Mouse (Mus musculus): Measurements from ENCODE around the gene Ddx17.

Gene Ddx17

DNA sequence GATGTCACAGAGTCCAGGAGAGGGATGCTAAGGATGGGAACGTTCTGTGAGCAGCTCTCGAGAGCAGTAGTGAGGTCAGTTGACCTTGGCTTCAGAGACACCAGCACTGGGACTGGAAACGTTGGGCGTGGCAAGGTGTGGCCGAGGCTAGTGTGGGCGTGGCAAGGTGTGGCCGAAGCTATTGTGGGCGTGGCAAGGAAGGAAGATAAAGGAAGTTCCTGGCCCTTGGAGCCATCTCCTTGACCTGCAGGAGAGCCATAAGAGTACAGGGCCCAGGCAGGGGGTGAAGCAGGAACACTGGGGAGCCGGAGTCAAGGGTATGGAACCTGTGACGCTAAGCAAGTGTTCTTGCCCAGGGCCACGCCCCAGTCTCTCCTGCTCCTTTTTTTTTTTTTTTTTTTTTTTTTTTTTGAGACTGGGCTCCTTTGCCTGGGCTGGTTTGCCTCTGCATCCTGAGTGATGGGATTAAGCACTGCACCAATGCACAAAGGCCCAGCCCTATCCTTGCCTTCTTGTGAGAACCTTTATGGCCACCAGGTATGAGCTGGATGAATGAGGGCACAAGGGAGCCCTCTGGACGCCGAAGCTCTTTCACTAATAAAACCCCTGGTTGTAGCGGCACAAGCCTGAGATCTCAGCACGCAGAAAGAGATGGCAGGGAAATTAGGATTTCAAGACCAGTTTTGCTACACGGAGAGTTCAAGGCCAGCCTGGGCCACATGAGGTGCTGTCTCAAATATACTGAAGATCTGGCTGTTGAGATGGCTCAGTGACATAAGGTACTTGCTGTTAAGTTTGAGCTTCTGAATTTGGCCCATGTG, 26.9 kb downstream of the Ddx17 start:
- DNase-seq (ENCODE audit: low read depth, low spot score) = no peak

GRCm38 (mm10) chr15:79518571-79518970, 28.0 kb downstream of the Ddx17 start:
- DNase-seq (ENCODE audit: low read depth, low spot score) = no peak

DNA sequence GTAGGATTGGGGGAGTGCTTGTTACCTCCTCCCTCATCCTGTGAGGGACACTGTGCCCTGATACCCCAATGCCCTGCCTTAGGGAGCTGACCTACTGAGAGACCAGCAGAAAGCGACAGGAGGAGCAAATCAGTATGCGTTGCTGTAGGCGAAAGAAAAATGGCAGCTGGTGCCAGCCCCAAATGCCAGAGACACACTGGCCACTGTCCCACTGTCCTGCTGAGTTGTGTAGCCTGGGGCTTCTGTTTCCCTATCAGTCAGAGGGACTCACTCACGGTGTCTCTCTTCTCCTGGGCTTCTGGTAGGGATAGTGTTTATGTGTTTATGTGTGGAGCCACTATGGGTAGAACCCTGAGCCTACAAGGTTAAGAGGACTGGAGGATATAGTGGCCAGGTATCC, 28.8 kb downstream of the Ddx17 start:
- no peak for DNase-seq (ENCODE audit: low read depth, low spot score)

DNA sequence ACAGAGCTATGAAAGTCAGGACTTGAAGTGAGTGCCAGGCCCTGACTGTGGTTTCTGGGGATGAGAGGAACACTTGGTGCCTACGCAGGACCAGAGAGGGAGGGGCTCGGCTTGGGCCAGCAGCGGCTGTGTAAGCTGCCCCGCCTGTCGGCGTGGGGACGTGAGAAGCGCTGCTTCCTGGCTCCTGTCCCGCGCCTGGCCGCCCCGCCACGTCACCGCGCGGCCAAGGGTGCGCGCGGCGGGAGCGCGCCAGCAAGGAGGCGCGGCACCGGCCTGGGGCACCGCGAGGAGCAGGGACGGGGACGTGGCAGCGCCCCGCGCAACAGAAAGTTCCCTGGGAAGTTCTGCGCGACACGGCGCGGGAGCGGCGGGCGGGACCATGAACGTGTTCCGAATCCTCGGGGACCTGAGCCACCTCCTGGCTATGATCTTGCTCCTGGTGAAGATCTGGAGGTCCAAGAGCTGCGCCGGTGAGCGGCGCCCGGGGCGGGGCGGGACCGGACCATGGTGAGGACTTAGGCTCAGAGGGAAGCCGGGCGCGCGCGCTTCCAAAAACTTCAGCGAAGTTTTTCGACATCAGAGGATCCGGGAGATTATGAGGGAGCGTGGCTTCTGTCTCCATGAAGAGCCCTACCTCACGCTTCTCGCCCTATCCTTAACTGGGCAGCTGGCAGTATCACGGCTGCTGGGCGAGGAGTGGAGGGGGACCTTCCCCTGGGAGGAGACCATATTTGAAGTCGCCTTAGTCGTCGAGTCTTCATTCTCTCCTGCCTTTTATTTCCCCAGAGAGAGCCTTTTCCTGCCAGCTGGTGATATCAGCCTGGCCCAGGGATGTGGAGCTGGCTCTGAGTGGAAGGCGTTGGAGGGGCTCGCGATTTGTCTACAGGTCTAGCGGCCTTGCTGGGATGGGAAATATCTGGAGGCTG, 30.1 kb downstream of the Ddx17 start, which contains the start of gene Kdelr3:
Gene Kdelr3, plus strand, starts transcription at position 241 of the 926 bp plus-strand sequence.
- DNase-seq (ENCODE audit: low read depth, low spot score) = peak; percentile 87

DNA sequence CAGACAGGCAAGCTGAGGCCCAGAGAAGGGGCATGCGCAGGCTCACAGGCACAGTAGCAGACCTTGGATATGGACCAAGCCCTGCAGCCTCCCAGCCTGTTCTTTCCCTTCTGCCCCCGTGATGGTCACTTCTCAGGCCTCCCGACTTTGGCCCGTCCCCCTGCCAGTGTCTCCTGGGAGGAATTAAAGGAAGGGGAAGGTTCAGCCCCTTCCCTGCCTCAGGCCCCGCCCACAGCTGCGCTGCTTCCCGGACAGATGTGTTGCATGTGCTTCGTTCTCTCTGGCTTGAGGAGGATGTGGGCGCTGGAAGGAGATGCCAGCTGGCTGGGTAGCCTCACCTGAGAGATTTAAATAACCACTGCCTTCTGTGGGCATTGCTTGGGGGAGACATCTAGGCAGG, 32.6 kb downstream of the Ddx17 start:
- no peak for DNase-seq (ENCODE audit: low read depth, low spot score)

- no peak for DNase-seq (ENCODE audit: low read depth, low spot score)
Observed at GRCm38 (mm10) chr15:79511553-79512320, 34.8 kb downstream of the Ddx17 start.

DNA sequence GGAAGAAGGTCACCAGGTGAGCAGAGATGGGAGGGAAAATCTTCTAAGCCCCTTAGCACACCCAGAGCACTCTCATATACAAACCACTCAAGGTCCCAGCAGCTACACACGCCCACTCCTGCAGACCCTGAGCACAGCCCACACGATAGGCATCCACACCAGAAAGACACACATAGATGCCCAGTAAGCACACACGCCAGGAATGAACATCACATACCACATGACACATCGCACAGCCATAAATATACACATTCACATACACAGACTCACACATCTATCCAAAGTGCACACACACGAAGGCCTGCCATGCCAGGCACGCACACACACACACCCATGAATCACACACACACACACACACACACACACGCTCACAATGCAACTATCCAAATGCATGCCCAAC, 36.1 kb downstream of the Ddx17 start:
- no peak for DNase-seq (ENCODE audit: low read depth, low spot score)

DNA sequence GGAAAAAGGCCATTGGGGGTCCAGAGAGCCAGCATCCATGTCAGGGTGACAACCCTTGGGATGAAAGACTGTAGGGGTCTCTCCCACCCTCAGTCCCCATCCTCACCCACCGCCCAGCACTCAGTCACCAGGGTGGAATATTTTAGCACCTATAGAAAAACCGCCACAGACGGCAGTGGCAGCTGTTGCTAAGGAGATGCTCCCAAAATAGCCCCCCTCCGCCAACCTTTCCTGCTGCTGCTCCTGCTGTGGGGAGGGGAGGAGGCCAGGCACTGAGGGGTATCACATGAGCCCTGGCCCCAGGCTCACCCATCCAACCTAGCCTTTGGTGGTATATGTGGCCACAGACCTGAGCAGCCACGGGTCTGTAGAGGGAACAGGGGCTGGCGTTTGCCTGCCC, 36.5 kb downstream of the Ddx17 start:
- DNase-seq (ENCODE audit: low read depth, low spot score) = no peak

GRCm38 (mm10) chr15:79507055-79507828, 39.3 kb downstream of the Ddx17 start:
- DNase-seq (ENCODE audit: low read depth, low spot score) = no peak

DNA sequence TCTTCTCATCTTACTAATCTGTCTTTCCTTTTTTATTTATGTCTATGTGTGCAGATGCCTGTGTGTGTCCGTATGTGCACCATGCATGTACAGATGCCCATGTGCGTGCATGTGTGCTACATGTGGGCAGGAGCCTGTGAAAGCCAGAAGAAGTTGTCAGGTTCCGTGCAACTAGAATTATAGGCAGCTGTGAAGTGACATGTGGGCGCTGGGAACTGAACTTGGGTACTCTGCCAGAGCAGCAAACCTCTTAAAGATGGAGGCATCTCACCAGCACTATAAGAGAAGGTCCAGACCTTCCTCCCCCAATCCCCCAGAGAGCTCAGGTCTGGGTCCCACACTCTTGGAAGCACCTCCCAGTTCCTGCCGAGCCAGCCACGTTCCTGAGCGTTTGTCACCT, 40.1 kb downstream of the Ddx17 start:
- no peak for DNase-seq (ENCODE audit: low read depth, low spot score)

- no peak for DNase-seq (ENCODE audit: low read depth, low spot score)
Observed at GRCm38 (mm10) chr15:79505616-79506283, 40.8 kb downstream of the Ddx17 start.

GRCm38 (mm10) chr15:79504707-79505452, 41.7 kb downstream of the Ddx17 start, which contains the start of gene Kcnj4:
Gene Kcnj4, minus strand, starts transcription at chr15:79505241.
- DNase-seq (ENCODE audit: low read depth, low spot score) = no peak

GRCm38 (mm10) chr15:79503438-79503837, 43.1 kb downstream of the Ddx17 start:
- DNase-seq (ENCODE audit: low read depth, low spot score) = no peak

GRCm38 (mm10) chr15:79502891-79503341, 43.6 kb downstream of the Ddx17 start:
- no peak for DNase-seq (ENCODE audit: low read depth, low spot score)

GRCm38 (mm10) chr15:79500110-79500509, 46.4 kb downstream of the Ddx17 start:
- DNase-seq (ENCODE audit: low read depth, low spot score) = no peak

DNA sequence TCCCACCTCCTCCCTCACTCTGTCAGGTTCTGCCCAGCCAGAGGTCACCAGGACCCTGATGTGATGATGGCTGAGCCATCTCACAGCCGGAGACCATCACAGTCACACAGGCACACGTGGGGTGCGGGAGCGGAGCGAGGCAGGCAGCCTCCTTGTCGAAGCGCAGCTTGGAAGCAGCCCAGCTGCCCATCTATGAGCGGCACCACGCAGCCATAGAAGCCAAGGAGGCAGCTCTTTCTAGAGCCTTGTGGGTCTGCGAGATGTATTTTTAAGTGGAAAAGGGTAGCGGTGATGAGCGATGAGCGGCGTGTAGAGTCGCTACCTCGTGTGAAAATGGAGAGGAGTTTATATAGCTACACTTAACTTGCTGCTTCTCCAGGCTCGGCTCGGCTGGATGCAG, 53.0 kb downstream of the Ddx17 start:
- DNase-seq (ENCODE audit: low read depth, low spot score) = no peak

DNA sequence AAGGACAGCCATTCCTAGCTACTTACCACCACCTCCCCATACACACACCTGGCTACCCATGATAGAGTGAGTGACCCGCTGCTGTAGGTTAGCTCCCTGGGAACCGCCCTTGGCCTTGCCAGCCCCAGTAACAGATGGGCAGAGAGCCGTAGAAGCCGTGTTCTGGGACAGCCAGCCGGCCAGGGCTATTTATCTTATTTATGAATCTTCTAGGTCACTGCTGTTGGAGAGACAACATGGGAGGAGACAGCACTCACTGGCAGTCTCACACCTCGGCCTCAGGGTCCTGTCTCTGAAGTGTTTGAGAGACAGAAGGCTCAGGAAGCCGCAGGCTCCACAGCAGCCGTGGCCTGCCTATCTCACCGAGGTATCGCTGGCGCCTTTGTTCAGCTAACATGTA, 57.1 kb downstream of the Ddx17 start:
- no peak for DNase-seq (ENCODE audit: low read depth, low spot score)

GRCm38 (mm10) chr15:79481181-79481688, 65.3 kb downstream of the Ddx17 start:
- DNase-seq (ENCODE audit: low read depth, low spot score) = no peak
